Mouse (Mus musculus) CH12.LX (cell line): Measurements from ENCODE around the gene Gli2. TPM values are rescaled to one million over a fixed set of nuclear protein-coding genes. Genes with fewer than 3 reads are reported as not detected.

Source experiments
- DNase-seq: peaks from one replicate; pipeline ENCODE4 v3.0.0-alpha.2; 2013; ENCODE audit errors: extremely low read depth
- H3K27ac ChIP-seq: 2 replicates; pipeline ENCODE4 v1.5.1; 2012; ENCODE audit warnings: low read depth, mild to moderate bottlenecking, control low read depth, moderate library complexity; ENCODE audit not compliant: insufficient read depth
- H3K27me3 ChIP-seq: replicated peaks from 2 replicates; pipeline ENCODE3; 2012; ENCODE audit warnings: inconsistent platforms
- H3K36me3 ChIP-seq, 2 experiments: replicated peaks in 1 of 2; 2 replicates each; pipeline versions ENCODE3 to v1.6.1; 2012; ENCODE audit warnings: inconsistent platforms in 1 of 2, low read length in 1 of 2, mild to moderate bottlenecking in 1 of 2, mixed read lengths in 1 of 2, moderate library complexity in 1 of 2; ENCODE audit not compliant: control insufficient read depth in 1 of 2, insufficient read depth in 1 of 2
- H3K4me1 ChIP-seq, 2 experiments: 2 replicates each; pipeline ENCODE4 v1.6.1; 2012; ENCODE audit warnings: inconsistent platforms in 1 of 2, moderate library complexity in 1 of 2; ENCODE audit not compliant: insufficient read depth in 2 of 2, control insufficient read depth in 1 of 2
- H3K4me2 ChIP-seq: 2 replicates; pipeline ENCODE4 v1.6.1; 2012; ENCODE audit warnings: low read depth, mild to moderate bottlenecking, control low read depth; ENCODE audit not compliant: poor library complexity, insufficient read depth, severe bottlenecking
- H3K4me3 ChIP-seq, 3 experiments: fragments of 150-350 bp in 1 of 3; sonication (generic) in 1 of 3; replicated peaks in 1 of 3; 2 replicates each; pipeline versions ENCODE3 to v1.5.1; 2011 to 2012; ENCODE audit warnings: low read depth in 2 of 3, low read length in 2 of 3, mild to moderate bottlenecking in 2 of 3, moderate library complexity in 2 of 3, control low read depth in 1 of 3, improper control_type of control experiment in 1 of 3, inconsistent platforms in 1 of 3, mixed read lengths in 1 of 3; ENCODE audit not compliant: poor library complexity in 1 of 3
- H3K79me2 ChIP-seq: replicated peaks from 2 replicates; pipeline ENCODE4 v1.6.1; 2012; ENCODE audit warnings: mild to moderate bottlenecking, moderate library complexity; ENCODE audit not compliant: control insufficient read depth, poor library complexity, insufficient read depth, severe bottlenecking; ENCODE audit errors: extremely low read depth
- H3K9ac ChIP-seq: 2 replicates; pipeline ENCODE4 v1.6.1; 2012; ENCODE audit warnings: low read depth, mild to moderate bottlenecking, control low read depth, moderate library complexity; ENCODE audit not compliant: insufficient read depth
- H3K9me3 ChIP-seq: replicated peaks from 2 replicates; pipeline ENCODE3; 2012; ENCODE audit warnings: low read length, inconsistent platforms, mixed read lengths
- BHLHE40 ChIP-seq: IDR thresholded peaks from 2 replicates; pipeline ENCODE4 v1.6.1; 2011; ENCODE audit warnings: mild to moderate bottlenecking, low read depth, low read length, improper control_type of control experiment
- CHD2 ChIP-seq: IDR thresholded peaks from 2 replicates; pipeline ENCODE4 v1.6.1; 2011; ENCODE audit warnings: low read length, improper control_type of control experiment
- CTCF ChIP-seq, 2 experiments: IDR thresholded peaks in 1 of 2; conservative IDR thresholded peaks in 1 of 2; 2 replicates each; pipeline ENCODE4 v1.5.1; 2011 to 2012; ENCODE audit warnings: low read depth in 2 of 2, low read length in 2 of 2, improper control_type of control experiment in 1 of 2, inconsistent platforms in 1 of 2, mild to moderate bottlenecking in 1 of 2, moderate library complexity in 1 of 2
- E2F4 ChIP-seq: IDR thresholded peaks from 2 replicates; pipeline ENCODE4 v1.6.1; 2011; ENCODE audit warnings: low read depth, low read length, improper control_type of control experiment; ENCODE audit not compliant: insufficient replicate concordance
- ELF1 ChIP-seq: IDR thresholded peaks from 2 replicates; pipeline ENCODE4 v1.6.1; 2014; ENCODE audit warnings: low read depth, mild to moderate bottlenecking, inconsistent platforms, low read length, improper control_type of control experiment
- EP300 ChIP-seq: IDR thresholded peaks from 2 replicates; pipeline ENCODE4 v1.6.1; 2011; ENCODE audit warnings: low read length, improper control_type of control experiment
- ETS1 ChIP-seq: conservative IDR thresholded peaks from 2 replicates; pipeline ENCODE4 v1.6.1; 2012; ENCODE audit warnings: low read depth, mild to moderate bottlenecking, inconsistent platforms, low read length, improper control_type of control experiment, moderate library complexity
- JUN ChIP-seq: IDR thresholded peaks from 2 replicates; pipeline ENCODE4 v1.6.1; 2011; ENCODE audit warnings: low read depth, mild to moderate bottlenecking, low read length, improper control_type of control experiment, moderate library complexity; ENCODE audit not compliant: insufficient read depth
- JUND ChIP-seq: conservative IDR thresholded peaks from 2 replicates; pipeline ENCODE4 v1.6.1; 2011; ENCODE audit warnings: low read depth, low read length, improper control_type of control experiment
- KAT2A ChIP-seq: IDR thresholded peaks from 2 replicates; pipeline ENCODE4 v1.6.1; 2012; ENCODE audit warnings: low read length, improper control_type of control experiment, inconsistent platforms; ENCODE audit not compliant: insufficient replicate concordance
- MAZ ChIP-seq: IDR thresholded peaks from 2 replicates; pipeline ENCODE4 v1.6.1; 2012; ENCODE audit warnings: low read depth, mild to moderate bottlenecking, inconsistent platforms, low read length, improper control_type of control experiment, moderate library complexity
- MEF2A ChIP-seq: IDR thresholded peaks from 2 replicates; pipeline ENCODE4 v1.6.1; 2014; ENCODE audit warnings: low read depth, mild to moderate bottlenecking, inconsistent platforms, low read length, improper control_type of control experiment, borderline replicate concordance
- MYC ChIP-seq: IDR thresholded peaks from 2 replicates; pipeline ENCODE4 v1.6.1; 2011; ENCODE audit warnings: low read depth, mild to moderate bottlenecking, improper control_type of control experiment, low read length
- NELFE ChIP-seq: IDR thresholded peaks from 2 replicates; pipeline ENCODE4 v1.6.1; 2011; ENCODE audit warnings: low read depth, low read length, improper control_type of control experiment
- PAX5 ChIP-seq: IDR thresholded peaks from 2 replicates; pipeline ENCODE4 v1.6.1; 2012; ENCODE audit warnings: low read length, inconsistent platforms, mixed read lengths
- POLR2A ChIP-seq: IDR thresholded peaks from 2 replicates; pipeline ENCODE4 v1.6.1; 2011; ENCODE audit warnings: low read depth, mild to moderate bottlenecking, improper control_type of control experiment, low read length
- POLR2AphosphoS2 ChIP-seq: IDR thresholded peaks from 2 replicates; pipeline ENCODE4 v1.6.1; 2011; ENCODE audit warnings: low read depth, low read length, improper control_type of control experiment
- RAD21 ChIP-seq: IDR thresholded peaks from 2 replicates; pipeline ENCODE4 v1.6.1; 2011; ENCODE audit warnings: low read depth, mild to moderate bottlenecking, low read length, improper control_type of control experiment, moderate library complexity
- TCF12 ChIP-seq: IDR thresholded peaks from 2 replicates; pipeline ENCODE4 v1.6.1; 2014; ENCODE audit warnings: low read depth, mild to moderate bottlenecking, inconsistent platforms, low read length, improper control_type of control experiment
- USF1 ChIP-seq: IDR thresholded peaks from 2 replicates; pipeline ENCODE4 v1.6.1; 2014; ENCODE audit warnings: low read depth, mild to moderate bottlenecking, inconsistent platforms, low read length, improper control_type of control experiment
- USF2 ChIP-seq: conservative IDR thresholded peaks from 2 replicates; pipeline ENCODE4 v1.6.1; 2011; ENCODE audit warnings: low read depth, low read length, improper control_type of control experiment
- ZC3H11A ChIP-seq: IDR thresholded peaks from 2 replicates; pipeline ENCODE4 v1.6.1; 2012; ENCODE audit warnings: low read depth, mild to moderate bottlenecking, inconsistent platforms, low read length, improper control_type of control experiment
- ZMIZ1 ChIP-seq: IDR thresholded peaks from 2 replicates; pipeline ENCODE4 v1.6.1; 2012; ENCODE audit warnings: low read depth, mild to moderate bottlenecking, inconsistent platforms, low read length, improper control_type of control experiment
- ZNF384 ChIP-seq: IDR thresholded peaks from 2 replicates; pipeline ENCODE4 v1.6.1; 2012; ENCODE audit warnings: low read depth, low read length, improper control_type of control experiment, inconsistent platforms
- dilution Hi-C: fragments of 300-500 bp; cut with MboI; formaldehyde crosslinking; loops from 2 replicates; pipeline ENCODE4 v1.14.3; 2020; ENCODE audit warnings: low sequenced_read_pairs; ENCODE audit not compliant: extremely low pct_unique_long_range_greater_than_20kb, extremely low pct_ligation_motif_present
- in situ Hi-C: fragments of 300-500 bp; cut with MboI; formaldehyde crosslinking; loops from 3 replicates; pipeline ENCODE4 v1.14.3; 2019; ENCODE audit warnings: low sequenced_read_pairs, low pct_ligation_motif_present, low pct_unique_long_range_greater_than_20kb, mixed read lengths
- polyA plus RNA-seq: library from polyadenylated mRNA; unstranded; fragments of >175 nt; gene quantifications from 2 replicates; pipeline ENCODE4 v1.2.1, GENCODE M21; 2012; ENCODE audit warnings: low read depth; ENCODE audit not compliant: insufficient read length
- total RNA-seq, 2 experiments: library from RNA; depleted of rRNA; stranded (reverse); fragments of 300-350 nt in 1 of 2; fragments of >200 nt in 1 of 2; gene quantifications; 2 replicates each; pipeline ENCODE4 v1.2.3; 2012 to 2014

Gene Gli2
- total and polyA plus RNA-seq, 3 experiments = not detected

GRCm38 (mm10) chr1:118806727-118807126, 246.7 kb downstream of the Gli2 start:
- in situ Hi-C loops = no loop called here
- H3K4me1 ChIP-seq = no peaks in the 10 kb centered on the region
- no peaks in the 10 kb centered on the region for H3K36me3 ChIP-seq
- no peak for DNase-seq
- no peak overlapping the region for H3K4me2 ChIP-seq
- no peaks in the 10 kb centered on the region for H3K27me3 ChIP-seq
- H3K79me2 ChIP-seq = no peaks in the 10 kb centered on the region
- H3K9me3 ChIP-seq = peaks cover 65% of the 10 kb centered on the region
- no peak overlapping the region for H3K9ac ChIP-seq
- no peak overlapping the region for H3K27ac ChIP-seq
- TF ChIP-seq KAT2A = no peak
- TF ChIP-seq ZC3H11A = no peak
- TF ChIP-seq USF2 = no peak
- no peak for TF ChIP-seq CHD2
- TF ChIP-seq JUN = no peak
- TF ChIP-seq TCF12 = no peak
- no peak for TF ChIP-seq EP300
- no peak for TF ChIP-seq E2F4
- TF ChIP-seq BHLHE40 = no peak
- no peak for TF ChIP-seq ETS1
- no peak for TF ChIP-seq MAZ
- no peak for TF ChIP-seq ZNF384
- TF ChIP-seq MEF2A = no peak
- TF ChIP-seq POLR2AphosphoS2 = no peak
- no peak for TF ChIP-seq USF1
- no peak for TF ChIP-seq RAD21
- no peak for TF ChIP-seq CTCF (conservative IDR thresholded peaks at IDR 0.05 in 1 of 2, IDR thresholded peaks at IDR 0.05 in 1 of 2; ENCODE audit: low read depth in 2 of 2, low read length in 2 of 2)
- TF ChIP-seq PAX5 = no peak
- no peak for TF ChIP-seq JUND
- dilution Hi-C loops = no loop called here
- H3K4me3 ChIP-seq = no peak overlapping the region

- H3K9me3 ChIP-seq = peaks cover 63% of the 10 kb centered on the region
- in situ Hi-C loops = no loop called here
- H3K79me2 ChIP-seq = no peaks in the 10 kb centered on the region
- no peak overlapping the region for H3K4me2 ChIP-seq
- H3K27ac ChIP-seq = no peak overlapping the region
- H3K27me3 ChIP-seq = no peaks in the 10 kb centered on the region
- H3K36me3 ChIP-seq = no peaks in the 10 kb centered on the region
- H3K4me3 ChIP-seq = no peak overlapping the region
- TF ChIP-seq NELFE = no peak
- no peak for TF ChIP-seq MYC
- TF ChIP-seq ELF1 = no peak
- no peak for TF ChIP-seq ZMIZ1
- no peak for TF ChIP-seq TCF12
- TF ChIP-seq MAZ = no peak
- no peak for TF ChIP-seq POLR2A
- no peaks in the 10 kb centered on the region for H3K4me1 ChIP-seq
- no peak for DNase-seq
- dilution Hi-C loops = no loop called here
- no peak overlapping the region for H3K9ac ChIP-seq
These were observed 251.3 kb downstream of the Gli2 start for GRCm38 (mm10) chr1:118802166-118802565.
